Mouse (Mus musculus): ENCODE results near the gene Tpm4. TPM values are rescaled to one million over a fixed set of nuclear protein-coding genes. Genes with fewer than 3 reads are reported as not detected.
A peak's percentile ranks its signal among the peaks of the same experiment; 100 is the strongest.

Gene Tpm4
- polyA plus RNA-seq, 1 experiment = 149 TPM

GRCm38 (mm10) chr8:72160707-72161697, 26.2 kb downstream of the Tpm4 start, which contains the start of gene Rab8a:
Gene Rab8a (plus strand): TSS chr8:72161200.
- TF ChIP-seq CTCF (IDR thresholded peaks at IDR 0.05; ENCODE audit: borderline replicate concordance, extremely low read depth, insufficient read depth, insufficient read length) = no peak
- TF ChIP-seq POLR2A (IDR thresholded peaks at IDR 0.05; ENCODE audit: borderline replicate concordance, extremely low read depth, insufficient read depth, insufficient read length, poor library complexity, severe bottlenecking) = peak; percentile 59; the same call in 1 of the 2 replicates
- peak; percentile 100 for DNase-seq (ENCODE audit: low read depth)

DNA sequence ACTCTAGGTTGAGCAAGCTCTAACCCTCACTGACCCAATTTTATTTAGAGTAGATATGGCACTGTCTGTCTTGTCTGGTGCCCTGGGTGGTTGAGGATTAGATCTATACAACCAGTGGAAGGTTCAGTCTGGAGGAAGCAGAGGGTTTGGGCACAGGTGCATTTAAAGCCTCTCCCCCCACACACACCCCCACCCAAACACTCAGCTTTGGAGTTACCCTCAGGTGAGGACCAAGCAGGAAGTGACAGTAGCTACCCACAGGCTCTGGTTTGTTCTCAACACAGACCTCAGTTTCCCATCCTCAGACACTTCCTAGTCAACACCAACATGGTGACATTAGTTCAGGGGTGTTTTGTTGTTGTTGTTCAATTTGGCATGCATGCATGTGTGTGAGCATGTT, 28.0 kb downstream of the Tpm4 start:
- DNase-seq (ENCODE audit: low read depth) = no peak
- TF ChIP-seq CTCF (IDR thresholded peaks at IDR 0.05; ENCODE audit: borderline replicate concordance, extremely low read depth, insufficient read depth, insufficient read length) (no peak), POLR2A (IDR thresholded peaks at IDR 0.05; ENCODE audit: borderline replicate concordance, extremely low read depth, insufficient read depth, insufficient read length, poor library complexity, severe bottlenecking) (no peak)

GRCm38 (mm10) chr8:72169098-72169668, 34.4 kb downstream of the Tpm4 start:
- TF ChIP-seq POLR2A (IDR thresholded peaks at IDR 0.05; ENCODE audit: borderline replicate concordance, extremely low read depth, insufficient read depth, insufficient read length, poor library complexity, severe bottlenecking) = no peak
- no peak for TF ChIP-seq CTCF (IDR thresholded peaks at IDR 0.05; ENCODE audit: borderline replicate concordance, extremely low read depth, insufficient read depth, insufficient read length)
- DNase-seq (ENCODE audit: low read depth) = no peak

- TF ChIP-seq CTCF (IDR thresholded peaks at IDR 0.05; ENCODE audit: borderline replicate concordance, extremely low read depth, insufficient read depth, insufficient read length) = no peak
- TF ChIP-seq POLR2A (IDR thresholded peaks at IDR 0.05; ENCODE audit: borderline replicate concordance, extremely low read depth, insufficient read depth, insufficient read length, poor library complexity, severe bottlenecking) = no peak
- DNase-seq (ENCODE audit: low read depth) = no peak
Observed at GRCm38 (mm10) chr8:72169681-72170249, 35.0 kb downstream of the Tpm4 start.

DNA sequence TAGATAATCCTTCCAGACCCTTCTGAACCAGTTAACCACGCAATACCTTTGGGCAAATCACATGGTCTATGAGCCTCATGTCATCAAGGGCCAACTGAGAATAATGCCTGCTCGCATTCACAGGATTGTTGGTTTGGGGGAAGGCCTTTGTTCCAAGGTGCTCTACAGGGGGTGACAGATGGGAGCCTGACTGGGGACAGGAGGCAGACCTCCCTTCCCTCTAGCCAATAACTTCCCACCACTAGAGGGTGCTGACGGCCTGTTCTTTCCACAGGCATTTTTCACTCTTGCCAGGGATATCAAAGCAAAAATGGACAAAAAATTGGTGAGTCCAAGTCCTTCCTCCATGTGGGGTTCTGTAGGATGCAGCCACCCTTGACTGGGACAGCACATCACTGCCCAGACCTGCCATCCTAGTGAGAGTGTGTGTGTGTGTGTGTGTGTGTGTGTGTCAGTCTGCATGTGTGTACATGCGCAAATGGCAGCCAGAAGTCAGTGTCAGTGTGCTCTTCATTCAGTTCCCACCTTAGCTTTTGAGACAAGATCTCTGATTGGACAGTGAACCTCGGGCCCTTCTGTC, 42.7 kb downstream of the Tpm4 start:
- peak; percentile 75 for DNase-seq (ENCODE audit: low read depth)
- TF ChIP-seq CTCF (IDR thresholded peaks at IDR 0.05; ENCODE audit: borderline replicate concordance, extremely low read depth, insufficient read depth, insufficient read length) (peak; percentile 74; the same call in 1 of the 2 replicates), POLR2A (IDR thresholded peaks at IDR 0.05; ENCODE audit: borderline replicate concordance, extremely low read depth, insufficient read depth, insufficient read length, poor library complexity, severe bottlenecking) (no peak)

GRCm38 (mm10) chr8:72183554-72184202, 48.9 kb downstream of the Tpm4 start:
- DNase-seq (ENCODE audit: low read depth) = peak; percentile 69
- TF ChIP-seq POLR2A (IDR thresholded peaks at IDR 0.05; ENCODE audit: borderline replicate concordance, extremely low read depth, insufficient read depth, insufficient read length, poor library complexity, severe bottlenecking) (no peak), CTCF (IDR thresholded peaks at IDR 0.05; ENCODE audit: borderline replicate concordance, extremely low read depth, insufficient read depth, insufficient read length) (no peak)

DNA sequence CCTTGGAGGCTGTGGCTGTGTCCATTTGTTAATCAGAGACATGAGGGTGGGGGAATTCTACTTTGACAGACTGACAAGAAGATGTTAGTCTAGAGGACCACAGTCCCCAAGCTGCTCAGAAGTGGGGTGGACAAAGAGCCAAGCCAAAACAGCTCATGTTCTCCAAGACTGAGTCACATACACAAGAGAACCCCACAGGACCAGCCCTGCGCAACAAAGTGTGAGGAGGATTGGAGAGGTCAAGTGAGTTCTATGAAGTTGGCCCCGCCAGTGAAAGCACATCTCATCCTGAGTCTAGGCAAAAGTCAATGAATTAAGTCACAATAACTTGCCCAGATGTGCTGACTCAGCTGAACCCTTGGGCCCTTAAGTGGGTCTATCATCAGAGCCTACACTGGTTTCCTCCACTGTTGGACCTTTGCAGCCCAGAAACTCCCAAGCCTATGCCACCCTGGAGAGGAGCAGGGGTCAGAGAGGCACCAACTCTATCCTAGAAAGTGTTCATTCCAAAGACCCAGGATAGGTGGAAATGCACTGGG, 53.1 kb downstream of the Tpm4 start:
- DNase-seq (ENCODE audit: low read depth) = no peak
- TF ChIP-seq POLR2A (IDR thresholded peaks at IDR 0.05; ENCODE audit: borderline replicate concordance, extremely low read depth, insufficient read depth, insufficient read length, poor library complexity, severe bottlenecking) (no peak), CTCF (IDR thresholded peaks at IDR 0.05; ENCODE audit: borderline replicate concordance, extremely low read depth, insufficient read depth, insufficient read length) (no peak)

- TF ChIP-seq CTCF (IDR thresholded peaks at IDR 0.05; ENCODE audit: borderline replicate concordance, extremely low read depth, insufficient read depth, insufficient read length) (no peak), POLR2A (IDR thresholded peaks at IDR 0.05; ENCODE audit: borderline replicate concordance, extremely low read depth, insufficient read depth, insufficient read length, poor library complexity, severe bottlenecking) (no peak)
- no peak for DNase-seq (ENCODE audit: low read depth)
Observed at GRCm38 (mm10) chr8:72189417-72190214, 54.8 kb downstream of the Tpm4 start, which contains the start of gene Hsh2d. Gene Hsh2d (plus strand): TSS chr8:72189638.

- no peak for TF ChIP-seq CTCF (IDR thresholded peaks at IDR 0.05; ENCODE audit: borderline replicate concordance, extremely low read depth, insufficient read depth, insufficient read length)
- TF ChIP-seq POLR2A (IDR thresholded peaks at IDR 0.05; ENCODE audit: borderline replicate concordance, extremely low read depth, insufficient read depth, insufficient read length, poor library complexity, severe bottlenecking) = no peak
- no peak for DNase-seq (ENCODE audit: low read depth)
Observed at GRCm38 (mm10) chr8:72190215-72190539, 55.4 kb downstream of the Tpm4 start.

DNA sequence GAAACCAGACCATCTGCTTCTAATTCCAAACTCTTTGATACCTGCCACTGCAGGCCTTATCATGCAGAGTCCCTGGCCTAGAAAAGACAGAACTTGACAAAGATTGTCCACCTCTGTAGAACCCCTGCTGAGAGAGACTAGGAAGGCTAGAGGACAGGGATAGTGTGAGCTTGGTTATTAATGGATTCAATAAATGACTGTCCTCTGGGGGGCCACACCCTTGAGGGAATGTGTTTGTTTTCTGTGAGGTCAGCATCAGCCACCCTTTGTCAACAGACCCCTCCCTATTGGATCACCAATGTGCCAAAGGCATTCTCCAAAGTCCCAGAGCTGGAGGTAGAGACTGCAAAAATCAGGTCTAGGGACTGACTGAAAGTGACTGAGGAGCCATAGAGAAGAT, 57.3 kb downstream of the Tpm4 start:
- TF ChIP-seq POLR2A (IDR thresholded peaks at IDR 0.05; ENCODE audit: borderline replicate concordance, extremely low read depth, insufficient read depth, insufficient read length, poor library complexity, severe bottlenecking) (no peak), CTCF (IDR thresholded peaks at IDR 0.05; ENCODE audit: borderline replicate concordance, extremely low read depth, insufficient read depth, insufficient read length) (no peak)
- DNase-seq (ENCODE audit: low read depth) = no peak
